Mouse (Mus musculus): Measurements from ENCODE around the gene Ankub1. TPM values are rescaled to one million over a fixed set of nuclear protein-coding genes. Genes with fewer than 3 reads are reported as not detected.

The Ankub1 gene
- not detected for total RNA-seq (2021)

DNA sequence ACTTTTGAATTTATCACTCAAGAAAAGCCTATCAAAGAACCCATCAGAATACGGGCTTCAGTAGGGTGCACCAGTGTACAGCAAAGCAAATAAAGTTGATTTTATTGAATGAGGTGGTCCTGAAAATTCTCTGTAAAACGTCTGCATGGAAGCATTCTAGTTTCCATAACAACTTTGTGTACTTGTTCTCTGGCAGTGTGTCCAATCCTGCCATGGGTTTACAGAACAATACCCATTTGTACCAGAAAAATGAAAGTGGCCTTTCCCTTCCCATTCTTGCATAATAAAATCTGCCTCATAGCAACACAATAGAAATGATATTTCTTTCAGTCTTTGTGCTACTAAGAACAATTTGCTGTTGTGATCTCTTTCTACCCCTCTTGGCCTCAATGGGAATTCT is at the start of gene Ankub1:
Gene Ankub1, minus strand, starts transcription at position 81 of the 400 bp plus-strand sequence.
- no peak for DNase-seq
- intact Hi-C loops (cut with DNase I), result no loop called here

DNA sequence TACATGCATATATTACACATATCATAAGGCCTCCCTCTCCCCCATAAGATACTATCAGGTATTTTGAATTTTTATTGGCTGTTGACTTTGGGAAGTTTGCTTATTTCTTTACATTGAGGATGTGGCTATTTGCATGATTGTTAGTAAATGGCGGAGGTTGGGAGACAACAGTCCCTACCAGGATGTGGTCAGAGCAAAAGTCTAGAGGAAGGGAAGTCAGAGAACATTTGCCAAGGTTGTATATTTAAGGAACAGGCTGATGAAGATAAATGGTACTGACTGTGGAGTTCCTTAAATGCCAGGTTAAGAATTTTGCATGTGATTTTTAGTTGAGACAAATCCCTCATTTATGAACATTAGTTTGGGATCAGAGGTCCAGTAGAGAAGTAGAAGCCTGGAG is 47.2 kb upstream of the Ankub1 start:
- no peak for DNase-seq
- intact Hi-C loops (cut with DNase I), result loop anchor here (5.0 to 10.0 kb wide), 2 partner anchors 107 to 275 kb away; partner anchors contain the start of gene Pfn2

DNA sequence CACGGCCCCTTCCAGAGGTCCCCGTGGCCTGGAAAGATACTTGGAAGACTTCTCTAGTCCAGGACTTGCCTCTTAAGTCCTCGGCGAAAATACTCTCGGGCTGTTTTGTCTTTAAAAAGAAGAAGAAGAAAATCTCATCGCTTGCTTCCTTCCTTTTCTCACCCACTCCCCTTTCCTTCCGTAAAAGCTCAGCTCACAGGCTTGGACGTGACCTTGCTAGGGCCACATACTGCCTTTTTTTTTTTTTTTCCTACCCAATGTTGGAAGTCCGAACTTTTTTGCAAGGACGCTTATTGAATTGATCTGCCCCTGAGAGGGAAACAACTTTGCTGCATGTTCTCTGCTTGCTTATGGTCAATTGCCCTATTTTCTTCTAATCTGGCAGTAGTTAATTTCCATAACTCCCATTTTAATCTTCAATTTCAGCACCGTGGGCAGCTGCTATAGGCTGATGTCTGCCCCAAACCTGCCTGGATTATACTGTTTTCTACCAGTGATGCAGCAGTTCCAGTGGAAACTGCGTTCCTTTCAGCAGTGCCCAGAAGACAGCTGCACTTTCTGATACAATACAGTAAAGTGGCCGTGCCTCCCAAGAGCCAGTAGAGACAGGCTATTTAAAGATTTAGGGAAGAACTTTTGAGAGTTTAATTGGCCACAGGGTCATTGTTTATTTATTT is 44.0 kb upstream of the Ankub1 start:
- intact Hi-C loops (cut with DNase I), result loop anchor here (2.0 to 10.0 kb wide), 3 partner anchors 74 to 272 kb away; partner anchors contain the start of gene Pfn2
- DNase-seq, result peak; percentile 15 to 24

DNA sequence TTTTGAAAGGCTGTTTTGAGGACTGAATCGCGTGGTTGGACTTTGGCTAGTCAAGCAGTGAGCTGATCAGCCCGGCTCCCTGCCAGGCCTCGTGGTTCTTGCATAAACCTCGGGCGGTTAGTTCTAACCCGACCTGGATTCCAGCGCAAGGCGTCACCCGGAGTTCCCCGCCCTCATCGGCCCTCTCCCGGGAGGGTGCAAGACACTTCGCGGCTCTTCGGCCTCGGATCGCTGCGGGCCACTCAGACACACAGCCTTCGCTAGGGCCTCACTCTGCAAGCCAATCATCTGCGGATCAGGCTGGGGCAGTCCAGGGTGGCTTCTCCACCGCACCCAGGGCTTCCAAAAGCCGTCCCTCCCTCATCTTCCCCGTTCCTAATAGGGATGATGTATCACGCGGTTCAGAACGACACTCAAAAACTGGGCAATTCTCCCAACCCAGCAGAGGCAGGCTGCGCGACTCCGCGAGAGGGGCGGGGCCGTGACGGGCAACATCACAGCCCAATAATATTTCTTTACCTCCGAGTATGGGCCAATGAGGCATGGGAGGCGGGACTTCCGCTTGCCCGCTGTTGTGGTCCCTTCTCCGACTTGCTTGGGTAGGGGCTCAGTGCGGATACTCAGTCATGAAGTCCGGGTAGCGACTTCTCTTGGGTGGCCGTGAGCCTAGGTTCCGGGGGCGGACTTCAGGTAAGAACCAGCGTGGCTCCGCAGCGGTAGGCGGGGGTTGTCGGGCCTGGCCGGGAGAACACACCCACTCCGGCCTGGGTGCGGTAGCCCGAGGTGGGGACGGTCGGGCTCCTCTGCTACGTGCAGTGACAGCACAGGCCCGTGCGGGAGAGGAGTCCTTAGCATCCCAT is 43.1 kb upstream of the Ankub1 start, which contains the start of gene Rnf13:
Gene Rnf13, plus strand, starts transcription at position 552 of the 860 bp plus-strand sequence.
- DNase-seq, result peak; percentile 99
- intact Hi-C loops (cut with DNase I), result loop anchor here (2.0 to 10.0 kb wide), 3 partner anchors 73 to 271 kb away; partner anchors contain the start of gene Pfn2

DNA sequence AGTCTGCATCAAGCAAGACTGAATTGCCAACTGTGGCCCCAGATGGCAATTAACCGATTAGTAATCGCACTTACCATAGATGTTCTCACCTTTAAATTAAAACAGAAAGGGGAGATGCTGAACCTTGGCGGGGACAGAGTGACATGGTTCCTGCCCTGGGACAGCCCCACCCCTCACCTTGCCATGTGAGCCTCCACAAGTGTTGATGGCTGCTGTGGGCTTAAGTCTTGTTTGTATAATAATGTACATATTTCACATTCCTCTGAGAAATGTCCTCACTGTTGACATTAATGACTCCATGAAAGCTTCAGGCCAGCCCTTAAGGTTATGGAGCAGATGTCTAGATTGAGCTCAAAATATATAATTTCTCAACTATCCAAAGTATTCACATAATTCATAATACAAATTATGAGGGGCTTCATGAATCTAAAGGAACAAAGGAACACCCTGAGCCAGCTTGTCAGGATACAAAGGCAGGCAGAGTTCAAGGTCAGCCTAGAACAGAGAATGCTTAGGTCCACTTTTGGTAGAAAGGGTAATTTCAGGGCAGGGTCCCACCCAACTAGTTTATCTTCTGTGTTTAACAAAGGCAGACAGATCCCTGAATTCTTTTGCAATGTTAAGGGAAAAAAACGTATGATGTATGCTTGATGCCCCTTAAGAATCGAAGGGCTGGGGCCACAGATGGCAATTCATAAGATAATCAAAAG is 39.8 kb upstream of the Ankub1 start:
- intact Hi-C loops (cut with DNase I), result loop anchor here (10.0 kb wide), 1 partner anchor 268 kb away; no protein-coding TSS in a partner anchor
- DNase-seq, result no peak

DNA sequence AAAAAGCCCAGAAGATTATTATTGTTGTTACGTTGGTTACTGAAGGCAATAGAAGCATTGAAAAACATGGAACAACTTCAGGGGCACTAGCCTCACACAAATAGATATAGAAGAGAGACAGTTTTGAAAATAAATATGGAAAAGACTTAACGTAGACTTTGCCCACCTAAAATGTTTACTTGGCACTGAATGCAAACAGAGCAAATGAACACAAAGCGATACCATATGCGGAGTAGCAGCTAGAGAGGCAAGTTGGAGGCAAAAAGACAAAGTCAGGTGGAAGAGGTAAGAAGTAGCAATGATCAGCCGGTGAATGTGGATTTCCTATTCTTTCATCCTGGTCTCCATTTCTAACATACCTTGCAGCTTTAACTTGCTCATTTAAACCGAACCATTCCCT is 21.6 kb upstream of the Ankub1 start:
- intact Hi-C loops (cut with DNase I), result no loop called here
- no peak for DNase-seq

DNA sequence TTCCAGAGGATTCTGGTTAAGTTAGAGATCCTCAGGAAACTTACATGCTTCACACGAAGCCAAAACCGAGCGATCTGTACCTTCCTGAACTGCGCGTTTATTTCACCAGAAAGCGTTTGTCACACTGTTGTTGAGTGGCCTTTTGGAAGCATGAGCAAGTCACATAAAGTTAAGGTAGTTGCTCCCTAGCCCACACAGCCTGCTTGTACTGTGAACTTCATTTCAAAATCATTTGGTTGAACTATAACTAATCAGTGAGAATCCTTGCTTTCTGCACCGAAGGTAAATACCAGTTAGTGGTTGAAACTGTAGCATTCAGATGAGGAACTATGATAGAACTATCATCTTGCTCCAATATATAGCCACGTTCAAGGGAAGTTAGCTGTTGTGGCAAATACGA is 4.2 kb upstream of the Ankub1 start:
- intact Hi-C loops (cut with DNase I), result no loop called here

DNA sequence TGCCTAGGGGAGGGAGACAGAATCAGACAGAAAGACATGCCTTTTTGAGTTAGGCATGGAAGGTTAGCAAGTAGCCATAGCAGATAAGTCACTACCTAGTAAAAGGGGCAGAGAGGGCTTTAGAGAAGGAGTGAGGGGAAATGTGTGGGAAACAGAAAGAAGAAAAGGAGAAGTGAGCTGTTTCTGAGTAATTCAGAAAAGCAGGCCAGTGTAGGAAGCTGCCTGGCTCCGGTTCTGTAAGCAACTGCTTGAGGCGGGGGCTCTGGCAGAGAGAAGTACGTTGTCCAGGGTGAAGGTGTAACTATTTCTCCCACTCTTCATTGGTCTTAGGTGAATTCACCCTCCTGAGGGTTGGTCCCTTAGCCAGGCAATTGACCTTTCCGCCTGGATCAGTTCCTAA is 3.6 kb upstream of the Ankub1 start:
- DNase-seq, result no peak
- intact Hi-C loops (cut with DNase I), result no loop called here

More for the DNA sequence above, 4.2 kb upstream of the Ankub1 start:
- DNase-seq, result no peak

DNA sequence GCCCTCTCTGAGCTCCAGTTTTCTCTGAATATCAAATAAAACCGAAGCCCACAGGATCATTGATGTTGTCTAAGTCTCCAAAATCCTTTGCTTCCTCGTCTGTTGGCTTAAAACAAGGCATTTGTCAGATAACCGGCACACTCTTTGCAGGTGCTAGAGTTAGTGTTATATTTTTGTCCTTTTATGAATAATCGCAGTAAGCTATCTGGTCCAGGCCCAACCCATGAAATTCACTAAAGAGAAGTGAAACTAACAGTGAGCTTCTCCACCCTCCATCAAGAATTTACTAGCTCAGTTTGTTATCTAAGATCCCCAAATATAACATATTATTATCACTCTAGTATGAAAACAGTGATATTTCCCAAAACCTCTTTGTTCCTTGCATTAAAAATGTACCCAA is 827 bp downstream of the Ankub1 start:
- intact Hi-C loops (cut with DNase I), result no loop called here
- no peak for DNase-seq

DNA sequence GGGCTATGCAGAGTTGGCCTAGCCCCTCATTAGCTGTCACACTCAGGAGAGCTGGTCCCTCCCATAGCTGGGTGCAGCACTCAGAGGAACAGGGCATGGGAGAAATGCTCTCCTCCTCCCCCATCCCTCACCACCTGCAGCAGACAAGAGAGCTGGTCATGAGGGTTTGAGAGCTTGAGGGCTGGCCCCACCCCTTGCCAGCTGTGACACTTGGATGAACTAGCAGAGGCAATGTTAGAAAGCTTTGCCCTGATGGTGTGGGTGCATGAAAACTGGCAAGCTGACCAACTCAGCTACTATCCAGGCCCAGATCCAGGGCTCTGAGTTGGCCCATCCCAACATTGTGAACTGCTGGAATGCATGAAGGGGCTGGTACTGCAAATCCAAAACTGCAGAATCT is 14.8 kb downstream of the Ankub1 start:
- intact Hi-C loops (cut with DNase I), result no loop called here
- DNase-seq, result peak; percentile 15 to 23

DNA sequence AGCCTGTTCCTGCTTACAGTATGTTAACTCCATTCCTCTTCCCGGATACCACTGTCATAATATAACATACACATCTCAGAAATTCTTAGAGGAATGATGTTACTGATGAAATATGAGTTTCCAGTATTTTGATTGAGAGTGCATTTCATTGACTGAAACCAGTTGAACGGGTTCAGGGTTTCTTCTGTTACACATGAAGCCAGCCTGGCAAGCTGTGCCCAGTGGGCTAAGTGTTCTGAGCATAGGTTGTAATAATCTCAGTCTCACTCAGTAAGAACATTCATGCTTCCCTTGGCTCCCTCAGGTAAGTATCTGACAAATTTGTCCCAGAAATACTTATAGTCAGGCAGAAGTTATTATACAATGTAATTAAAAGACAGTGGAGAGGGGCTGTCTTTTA is 18.5 kb downstream of the Ankub1 start:
- intact Hi-C loops (cut with DNase I), result no loop called here
- DNase-seq, result no peak

DNA sequence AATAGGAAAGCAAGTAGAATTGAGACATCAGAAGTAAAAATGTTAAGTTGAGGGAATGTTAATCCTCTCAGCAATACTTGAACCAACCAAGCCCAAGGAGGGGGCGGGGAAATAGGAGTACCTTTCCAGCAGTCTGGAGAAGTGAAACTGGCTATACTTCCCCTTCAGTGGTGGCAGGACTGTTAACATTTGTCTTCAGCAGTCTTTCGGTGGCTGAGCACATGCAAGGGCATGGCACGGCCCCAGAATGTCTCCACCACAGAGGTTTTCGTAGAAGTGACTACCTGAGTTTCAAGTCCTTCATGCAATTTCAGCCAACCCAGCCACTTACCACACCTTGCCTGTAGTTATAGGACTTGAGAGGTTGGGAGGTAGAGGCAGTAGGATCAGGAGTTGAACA is 19.0 kb downstream of the Ankub1 start:
- intact Hi-C loops (cut with DNase I), result no loop called here
- peak; percentile 7 to 9 for DNase-seq

DNA sequence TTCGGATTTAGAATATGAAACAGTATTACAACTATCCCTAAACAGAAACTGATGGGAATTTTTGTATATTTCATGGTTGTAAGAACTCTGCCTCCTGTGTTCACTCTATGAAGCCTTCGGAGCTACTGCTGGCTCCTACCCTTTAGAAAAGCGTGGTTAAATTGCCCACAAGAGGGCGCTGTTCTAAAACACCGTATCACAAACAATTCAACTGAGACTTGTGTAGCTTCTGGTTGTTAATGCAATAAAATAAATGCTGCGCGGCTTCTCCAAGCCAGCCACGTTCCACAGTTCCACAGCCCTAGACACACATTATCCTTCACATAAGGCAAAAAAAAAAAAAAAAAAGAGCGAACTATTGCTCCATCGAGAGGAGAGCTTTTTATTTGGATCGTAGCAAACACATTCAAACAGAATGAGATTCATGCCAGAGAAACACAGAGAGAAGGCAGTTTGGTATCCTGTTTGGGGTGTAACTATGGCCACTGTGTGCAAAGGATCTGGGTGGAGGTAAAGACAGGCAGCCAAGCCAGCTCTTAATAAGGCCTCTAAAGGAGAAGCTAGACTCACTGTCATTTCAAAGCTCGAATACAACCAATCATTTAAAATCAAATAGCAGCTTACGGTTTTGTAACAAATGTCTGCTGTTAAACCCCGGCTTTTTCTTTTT is 25.4 kb downstream of the Ankub1 start:
- intact Hi-C loops (cut with DNase I), result loop anchor here (2.0 kb wide), 1 partner anchor 148 kb away; no protein-coding TSS in a partner anchor
- DNase-seq, result peak; percentile 78 to 84

DNA sequence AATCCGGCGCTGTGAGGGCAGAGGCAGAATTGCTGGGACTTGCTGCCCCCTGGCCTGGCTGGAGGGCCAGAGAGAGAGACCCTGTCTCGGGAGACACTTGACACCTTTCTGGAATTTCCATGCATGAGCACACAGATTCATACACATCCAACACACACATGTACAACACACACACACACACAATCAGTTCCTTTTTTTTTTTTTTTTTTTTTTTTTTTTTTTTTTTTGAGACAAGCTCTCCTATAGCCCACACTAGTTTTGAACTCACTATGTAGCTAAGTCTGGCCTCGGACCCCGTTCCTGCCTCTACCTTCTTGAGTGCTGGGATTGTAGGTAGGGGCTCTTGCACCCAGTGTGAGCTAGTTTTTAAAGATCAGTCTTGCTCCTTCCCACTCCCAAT is 26.7 kb downstream of the Ankub1 start:
- no peak for DNase-seq
- intact Hi-C loops (cut with DNase I), result loop anchor here (2.0 kb wide), 1 partner anchor 149 kb away; no protein-coding TSS in a partner anchor

DNA sequence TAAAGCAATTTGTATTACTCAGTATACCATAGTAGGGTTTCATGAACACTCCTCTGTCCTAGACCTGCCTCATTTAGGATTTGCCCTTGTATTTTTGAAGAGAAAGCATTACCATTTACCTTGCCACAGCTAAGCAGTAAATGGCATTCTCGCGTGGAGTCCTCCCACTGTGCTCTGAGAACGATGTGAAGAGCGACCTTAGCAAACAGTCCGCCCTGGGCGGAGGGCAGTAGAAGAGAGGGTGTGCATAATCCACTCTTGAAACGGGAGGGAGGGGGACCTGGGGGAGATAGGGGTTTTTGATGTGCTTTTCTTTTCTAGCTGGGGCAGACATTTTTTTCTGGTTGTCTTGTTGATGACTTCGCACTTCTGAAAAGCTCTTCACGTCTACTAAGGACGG is 27.9 kb downstream of the Ankub1 start:
- intact Hi-C loops (cut with DNase I), result no loop called here
- DNase-seq, result no peak

DNA sequence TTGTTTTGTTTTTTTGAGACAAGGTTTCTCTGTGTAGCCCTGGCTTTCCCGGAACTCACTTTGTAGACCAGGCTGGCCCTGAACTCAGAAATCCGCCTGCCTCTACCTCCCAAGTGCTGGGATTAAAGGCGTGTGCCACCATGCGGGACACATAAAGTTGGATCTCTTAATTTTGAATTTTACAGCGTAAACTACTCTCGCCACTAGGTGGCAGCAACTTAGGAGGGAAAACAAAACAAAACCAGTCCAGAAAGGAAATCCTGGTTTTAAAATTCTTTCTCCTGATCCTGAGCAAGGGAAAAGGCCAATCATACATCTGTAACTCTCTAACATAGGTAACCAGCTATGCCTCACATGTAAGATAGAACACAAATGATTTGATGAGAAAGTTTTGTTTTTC is 28.9 kb downstream of the Ankub1 start:
- peak; percentile 48 to 80 for DNase-seq
- intact Hi-C loops (cut with DNase I), result loop anchor here (1.0 to 2.0 kb wide), 2 partner anchors 73 to 459 kb away; partner anchors contain the start of gene Rnf13

DNA sequence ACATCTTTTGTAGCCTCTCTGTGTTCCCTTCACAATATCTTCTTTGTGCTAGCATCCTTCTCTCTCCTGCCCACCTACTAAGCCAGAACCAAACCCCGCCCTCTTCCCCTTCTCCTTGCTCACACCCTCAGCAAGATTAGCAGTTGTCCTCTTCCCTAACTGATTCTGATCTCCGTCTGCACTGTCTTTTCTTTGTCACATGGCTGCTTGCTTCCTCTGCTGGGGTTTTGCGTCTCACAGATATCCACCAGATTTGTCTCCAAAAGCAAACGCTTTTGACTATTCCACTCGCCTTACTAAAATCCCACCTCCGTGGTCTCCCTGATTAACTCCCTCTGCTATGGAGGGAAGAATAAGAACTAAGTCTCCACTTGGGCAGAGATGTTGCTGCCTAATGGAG is 34.0 kb downstream of the Ankub1 start:
- intact Hi-C loops (cut with DNase I), result no loop called here
- no peak for DNase-seq

DNA sequence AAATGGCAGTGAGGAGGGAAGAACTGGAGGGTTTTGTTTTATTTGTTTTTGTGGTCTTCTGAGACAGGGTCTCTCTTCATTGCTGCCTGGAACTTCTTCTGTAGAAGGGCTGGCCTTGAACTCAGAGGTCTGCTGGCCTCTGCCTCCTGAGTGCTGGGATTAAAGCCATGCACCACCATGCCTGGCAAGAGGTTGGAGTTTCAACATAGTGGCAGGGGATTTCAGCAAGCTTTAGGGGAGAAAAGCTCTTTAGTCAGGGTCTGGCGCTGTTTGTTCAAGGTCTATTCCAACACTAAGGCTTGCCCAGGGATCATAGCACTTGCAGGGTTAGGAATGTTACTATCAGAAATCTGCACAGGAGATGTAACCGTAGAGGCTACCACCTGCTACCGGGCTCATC is 39.0 kb downstream of the Ankub1 start:
- DNase-seq, result no peak
- intact Hi-C loops (cut with DNase I), result no loop called here

DNA sequence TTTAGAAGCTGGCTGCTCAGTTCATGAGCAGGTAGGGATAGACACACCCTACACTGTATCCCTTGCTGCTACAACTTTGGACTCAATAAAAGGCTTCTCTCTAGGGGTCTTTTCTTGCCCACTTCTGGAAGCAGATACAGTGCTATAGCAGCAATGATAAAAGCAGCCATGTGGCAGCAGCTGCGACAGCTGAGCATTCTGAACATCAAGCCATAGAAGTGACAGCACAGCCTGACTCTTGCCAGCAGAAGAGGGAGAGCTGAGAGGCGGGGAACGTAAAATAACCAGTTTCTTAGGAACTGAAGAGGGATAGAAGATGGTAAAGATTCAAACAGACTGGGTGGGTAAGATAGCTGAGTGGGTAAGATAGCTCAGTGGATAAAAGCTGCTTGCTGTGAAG is 40.1 kb downstream of the Ankub1 start:
- intact Hi-C loops (cut with DNase I), result no loop called here
- DNase-seq, result no peak

DNA sequence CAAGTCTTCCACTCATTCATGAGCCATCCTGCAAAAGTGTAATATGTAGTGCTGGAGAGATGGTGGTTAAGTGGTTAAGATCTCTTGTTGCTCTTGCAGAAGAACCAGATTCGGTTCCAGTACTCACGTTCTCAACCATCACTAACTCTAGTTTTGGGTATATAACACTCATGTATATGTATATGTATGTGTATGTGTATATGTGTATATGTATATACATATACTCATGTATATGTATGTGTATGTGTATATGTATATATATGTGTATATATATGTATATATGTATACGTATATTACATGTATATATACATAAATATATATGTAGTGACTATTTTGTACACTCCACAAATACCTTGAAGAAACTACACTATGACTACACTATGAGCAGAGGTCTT is 40.7 kb downstream of the Ankub1 start:
- intact Hi-C loops (cut with DNase I), result no loop called here
- DNase-seq, result no peak

All from heart, postnatal 10 days (tissue).